Mouse (Mus musculus): ENCODE data around the gene Tmem161a. TPM values are rescaled to one million over a fixed set of nuclear protein-coding genes. Genes with fewer than 3 reads are reported as not detected.

Gene Tmem161a
- polyA plus RNA-seq, 1 experiment from 2014 or later: 47.5 TPM

- Histone ChIP-seq H3K9ac (ENCODE audit: low read depth, low read length) (no peak overlapping the region), H3K4me1 (ENCODE audit: control insufficient read depth, insufficient read depth, low read length) (peaks cover 13% of the 10 kb centered on the region), H3K27ac (ENCODE audit: low read depth, low read length) (no peak overlapping the region), H3K4me2 (replicated peaks; ENCODE audit: low read depth, low read length) (no peak overlapping the region), H3K4me3 (ENCODE audit: low read length) (no peak overlapping the region), H3K27me3 (ENCODE audit: control insufficient read depth, insufficient read depth, low read length) (no peaks in the 10 kb centered on the region), H3K9me3 (ENCODE audit: control insufficient read depth, low read length) (no peaks in the 10 kb centered on the region), H3K36me3 (ENCODE audit: control insufficient read depth, insufficient read depth, low read length) (peaks cover 37% of the 10 kb centered on the region)
- 91% methylated on average over 9 of the region's 9 CpGs for WGBS
- no peak for ATAC-seq (ENCODE audit: low FRiP score, low TSS enrichment)
Observed at GRCm38 (mm10) chr8:70134931-70135330, 37.2 kb upstream of the Tmem161a start.

- H3K9me3 ChIP-seq (ENCODE audit: control insufficient read depth, low read length): no peaks in the 10 kb centered on the region
- H3K27ac ChIP-seq (ENCODE audit: low read depth, low read length): no peak overlapping the region
- H3K9ac ChIP-seq (ENCODE audit: low read depth, low read length): no peak overlapping the region
- no peak for ATAC-seq (ENCODE audit: low FRiP score, low TSS enrichment)
- H3K4me3 ChIP-seq (ENCODE audit: low read length): no peak overlapping the region
- 83% methylated on average over 4 of the region's 4 CpGs for WGBS
- no peak overlapping the region for H3K4me2 ChIP-seq (replicated peaks; ENCODE audit: low read depth, low read length)
- no peaks in the 10 kb centered on the region for H3K27me3 ChIP-seq (ENCODE audit: control insufficient read depth, insufficient read depth, low read length)
- peaks cover 37% of the 10 kb centered on the region for H3K36me3 ChIP-seq (ENCODE audit: control insufficient read depth, insufficient read depth, low read length)
- H3K4me1 ChIP-seq (ENCODE audit: control insufficient read depth, insufficient read depth, low read length): peaks cover 23% of the 10 kb centered on the region
Observed at GRCm38 (mm10) chr8:70136591-70136990, 35.6 kb upstream of the Tmem161a start.

DNA sequence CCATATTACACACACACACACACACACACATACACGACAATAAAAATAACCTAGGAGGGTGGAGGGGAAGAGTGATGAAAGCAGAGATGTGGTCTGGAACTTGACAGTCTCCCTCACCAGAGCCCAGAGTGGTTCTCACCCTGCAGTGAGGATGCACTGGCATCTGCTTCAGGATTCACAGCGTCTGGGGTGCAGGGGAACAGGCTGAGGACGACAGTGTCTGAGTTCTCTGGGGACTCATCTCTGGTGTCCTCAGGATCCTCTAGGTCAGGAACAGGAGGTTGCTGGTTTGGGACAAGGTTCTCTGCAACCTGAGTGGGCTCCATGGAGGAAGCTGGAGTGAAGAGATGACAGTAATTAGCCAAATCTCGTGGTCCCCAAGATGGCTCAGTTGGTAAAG lies 34.3 kb upstream of the Tmem161a start:
- no peak for ATAC-seq (ENCODE audit: low FRiP score, low TSS enrichment)
- peaks cover 18% of the 10 kb centered on the region for H3K4me1 ChIP-seq (ENCODE audit: control insufficient read depth, insufficient read depth, low read length)
- H3K9me3 ChIP-seq (ENCODE audit: control insufficient read depth, low read length): no peaks in the 10 kb centered on the region
- H3K9ac ChIP-seq (ENCODE audit: low read depth, low read length): 0 out of 2 replicates have a peak overlapping the region, but pooled peaks have one; percentile 71
- H3K4me2 ChIP-seq (replicated peaks; ENCODE audit: low read depth, low read length): peak overlapping the region; percentile 66
- H3K4me3 ChIP-seq (ENCODE audit: low read length): peak overlapping the region; percentile 87
- H3K27me3 ChIP-seq (ENCODE audit: control insufficient read depth, insufficient read depth, low read length): no peaks in the 10 kb centered on the region
- no peak overlapping the region for H3K27ac ChIP-seq (ENCODE audit: low read depth, low read length)
- H3K36me3 ChIP-seq (ENCODE audit: control insufficient read depth, insufficient read depth, low read length): peaks cover 37% of the 10 kb centered on the region
- 86% methylated on average over 4 of the region's 4 CpGs for WGBS

DNA sequence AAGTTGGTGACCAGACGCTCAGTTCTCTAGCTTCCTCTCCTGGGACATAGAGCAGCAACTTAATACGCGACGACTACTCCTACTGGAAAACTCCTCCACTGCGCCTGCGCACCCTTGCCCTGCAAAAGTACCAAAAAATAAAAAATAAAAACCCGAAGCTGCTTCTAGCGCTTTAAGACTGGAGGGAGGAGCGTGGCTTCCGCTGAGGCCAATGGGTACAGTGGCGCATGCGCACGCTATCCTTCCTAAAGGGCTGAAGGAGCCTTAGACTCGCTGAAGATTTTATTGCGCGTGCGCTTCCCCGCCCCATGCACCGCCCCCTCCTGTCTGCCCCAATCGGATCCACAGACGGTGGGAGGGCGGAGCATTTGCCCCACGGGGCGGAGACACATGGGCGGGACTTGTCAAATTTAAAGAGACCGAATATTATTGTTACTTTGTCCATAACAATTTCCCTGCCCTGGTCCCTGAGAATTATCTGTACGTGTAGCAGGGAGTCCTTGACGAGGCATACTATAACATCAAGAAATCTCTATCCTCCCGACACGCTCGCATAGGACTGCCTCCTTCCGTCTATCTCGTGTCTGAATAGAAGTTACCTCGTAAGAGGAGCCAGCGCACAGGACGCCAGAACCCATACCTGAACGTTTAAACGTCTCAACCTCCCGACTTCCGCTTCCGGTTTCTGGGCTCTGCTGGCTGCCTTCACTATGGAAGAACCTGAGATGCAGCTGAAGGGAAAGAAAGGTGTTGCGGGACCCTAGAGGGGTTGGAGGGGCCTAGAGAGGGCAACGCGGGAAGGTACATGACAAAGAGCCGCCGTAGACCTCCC lies 32.9 kb upstream of the Tmem161a start, which contains the start of the genes Rfxank, Borcs8 and Mef2b:
Gene Rfxank (minus strand): TSS at position 129 of the 832 bp plus-strand sequence.
Gene Borcs8 (plus strand): TSS at position 474 of the 832 bp plus-strand sequence.
Gene Mef2b (plus strand): TSS at position 686 of the 832 bp plus-strand sequence.
- no peaks in the 10 kb centered on the region for H3K27me3 ChIP-seq (ENCODE audit: control insufficient read depth, insufficient read depth, low read length)
- H3K9ac ChIP-seq (ENCODE audit: low read depth, low read length): peak within 1 kb of the TSS; percentile 71
- peak; percentile 99 for ATAC-seq (ENCODE audit: low FRiP score, low TSS enrichment)
- H3K36me3 ChIP-seq (ENCODE audit: control insufficient read depth, insufficient read depth, low read length): peaks cover 35% of the 10 kb centered on the region
- peak within 1 kb of the TSS; percentile 77 for H3K27ac ChIP-seq (ENCODE audit: low read depth, low read length)
- under 1% methylated on average over 46 of the region's 46 CpGs for WGBS
- no peaks in the 10 kb centered on the region for H3K9me3 ChIP-seq (ENCODE audit: control insufficient read depth, low read length)
- peak within 1 kb of the TSS; percentile 87 for H3K4me3 ChIP-seq (ENCODE audit: low read length)
- H3K4me2 ChIP-seq (replicated peaks; ENCODE audit: low read depth, low read length): peak within 1 kb of the TSS; percentile 71
- H3K4me1 ChIP-seq (ENCODE audit: control insufficient read depth, insufficient read depth, low read length): peaks cover 18% of the 10 kb centered on the region

DNA sequence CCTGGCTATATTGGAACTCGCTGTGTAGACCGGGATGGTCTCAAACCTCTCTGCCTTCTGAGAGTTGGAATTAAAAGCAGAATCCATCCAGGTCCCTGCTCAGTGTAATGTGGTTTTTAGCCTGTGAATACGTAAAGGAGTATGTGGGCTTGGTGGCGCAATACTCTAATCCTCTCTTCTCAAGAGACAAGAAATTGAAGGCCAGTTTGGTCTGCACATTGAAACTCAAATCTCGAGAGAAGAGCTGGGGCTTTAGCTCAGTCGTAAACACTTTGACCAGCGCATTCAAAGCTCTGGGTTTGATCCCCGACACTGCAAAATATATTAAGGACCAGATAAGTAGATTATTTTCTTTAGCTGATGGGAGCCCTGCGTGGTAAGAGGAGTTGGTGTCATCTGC lies 32.2 kb upstream of the Tmem161a start:
- 5% methylated on average over 9 of the region's 9 CpGs for WGBS
- ATAC-seq (ENCODE audit: low FRiP score, low TSS enrichment): no peak

DNA sequence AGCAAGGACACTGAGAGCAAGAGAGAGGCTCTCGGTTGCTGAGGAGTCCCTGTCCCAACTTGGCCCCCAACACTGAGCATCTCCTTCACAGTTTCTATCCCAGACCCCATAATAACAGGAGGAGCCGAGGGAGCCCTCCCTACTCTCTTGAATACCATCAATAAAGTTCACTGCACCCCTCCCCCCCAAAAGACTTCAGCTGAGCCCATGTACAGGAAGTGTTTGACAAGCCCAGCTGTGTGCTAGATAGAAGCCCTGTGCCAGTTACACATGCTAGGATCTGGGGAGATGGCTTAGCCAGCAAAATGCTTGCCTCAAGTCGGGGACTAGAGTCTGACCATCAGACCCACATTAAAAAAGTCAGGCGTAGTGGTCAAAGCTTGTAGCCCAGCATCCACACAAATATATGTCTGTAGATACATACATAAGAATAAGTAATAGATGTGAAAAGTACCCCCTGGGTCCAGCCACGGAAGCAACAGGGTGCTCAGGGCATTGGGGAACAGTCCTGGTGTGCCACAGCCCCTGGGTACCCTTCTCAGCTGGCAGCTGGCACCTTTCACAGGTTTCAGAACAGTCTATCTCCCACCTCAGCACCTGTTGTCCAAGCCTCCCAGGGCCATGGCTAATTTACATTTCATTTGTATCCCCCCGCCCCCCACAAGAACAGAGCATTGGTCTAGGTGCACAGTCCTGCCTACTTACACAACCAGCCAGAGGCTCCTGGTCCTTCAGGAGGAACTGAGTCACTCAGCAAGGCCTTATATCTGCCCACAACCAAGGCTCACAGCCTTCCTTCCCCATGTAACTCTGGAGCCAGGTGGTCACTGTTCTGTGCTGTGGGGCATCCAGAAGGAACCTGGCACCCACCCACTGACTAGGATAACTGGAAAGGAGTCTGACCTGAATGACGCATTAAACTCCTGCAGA lies 24.2 kb upstream of the Tmem161a start:
- H3K27me3 ChIP-seq (ENCODE audit: control insufficient read depth, insufficient read depth, low read length): no peaks in the 10 kb centered on the region
- no peak overlapping the region for H3K9ac ChIP-seq (ENCODE audit: low read depth, low read length)
- H3K27ac ChIP-seq (ENCODE audit: low read depth, low read length): no peak overlapping the region
- WGBS: 80% methylated on average over 7 of the region's 7 CpGs
- H3K4me2 ChIP-seq (replicated peaks; ENCODE audit: low read depth, low read length): no peak overlapping the region
- H3K9me3 ChIP-seq (ENCODE audit: control insufficient read depth, low read length): no peaks in the 10 kb centered on the region
- no peak overlapping the region for H3K4me3 ChIP-seq (ENCODE audit: low read length)
- peaks cover 4% of the 10 kb centered on the region; the same call in 1 of the 2 replicates for H3K4me1 ChIP-seq (ENCODE audit: control insufficient read depth, insufficient read depth, low read length)
- no peak for ATAC-seq (ENCODE audit: low FRiP score, low TSS enrichment)
- H3K36me3 ChIP-seq (ENCODE audit: control insufficient read depth, insufficient read depth, low read length): peaks cover 29% of the 10 kb centered on the region

More for the DNA sequence above, 32.2 kb upstream of the Tmem161a start:
- Histone ChIP-seq H3K9ac (ENCODE audit: low read depth, low read length) (peak overlapping the region; percentile 70), H3K36me3 (ENCODE audit: control insufficient read depth, insufficient read depth, low read length) (peaks cover 32% of the 10 kb centered on the region), H3K9me3 (ENCODE audit: control insufficient read depth, low read length) (no peaks in the 10 kb centered on the region), H3K4me2 (replicated peaks; ENCODE audit: low read depth, low read length) (peak overlapping the region; percentile 71), H3K4me1 (ENCODE audit: control insufficient read depth, insufficient read depth, low read length) (peaks cover 18% of the 10 kb centered on the region), H3K4me3 (ENCODE audit: low read length) (peak overlapping the region; percentile 87), H3K27ac (ENCODE audit: low read depth, low read length) (peak overlapping the region; percentile 62; the same call in 1 of the 2 replicates), H3K27me3 (ENCODE audit: control insufficient read depth, insufficient read depth, low read length) (no peaks in the 10 kb centered on the region)

- Histone ChIP-seq H3K36me3 (ENCODE audit: control insufficient read depth, insufficient read depth, low read length) (peaks cover 17% of the 10 kb centered on the region), H3K27me3 (ENCODE audit: control insufficient read depth, insufficient read depth, low read length) (no peaks in the 10 kb centered on the region), H3K9me3 (ENCODE audit: control insufficient read depth, low read length) (no peaks in the 10 kb centered on the region), H3K4me3 (ENCODE audit: low read length) (no peak overlapping the region), H3K4me2 (replicated peaks; ENCODE audit: low read depth, low read length) (no peak overlapping the region), H3K27ac (ENCODE audit: low read depth, low read length) (no peak overlapping the region), H3K9ac (ENCODE audit: low read depth, low read length) (no peak overlapping the region), H3K4me1 (ENCODE audit: control insufficient read depth, insufficient read depth, low read length) (peaks cover 4% of the 10 kb centered on the region; the same call in 1 of the 2 replicates)
- WGBS: 12% methylated on average over 13 of the region's 13 CpGs
- peak; percentile 34 for ATAC-seq (ENCODE audit: low FRiP score, low TSS enrichment)
Observed at GRCm38 (mm10) chr8:70150158-70150557, 22.0 kb upstream of the Tmem161a start.

GRCm38 (mm10) chr8:70152537-70153257 lies 19.5 kb upstream of the Tmem161a start:
- no peaks in the 10 kb centered on the region for H3K9me3 ChIP-seq (ENCODE audit: control insufficient read depth, low read length)
- H3K27ac ChIP-seq (ENCODE audit: low read depth, low read length): no peak overlapping the region
- WGBS: 13% methylated on average over 22 of the region's 22 CpGs
- peak; percentile 95 for ATAC-seq (ENCODE audit: low FRiP score, low TSS enrichment)
- H3K9ac ChIP-seq (ENCODE audit: low read depth, low read length): no peak overlapping the region
- no peak overlapping the region for H3K4me3 ChIP-seq (ENCODE audit: low read length)
- no peak overlapping the region; the same call in 1 of the 2 replicates for H3K4me2 ChIP-seq (replicated peaks; ENCODE audit: low read depth, low read length)
- H3K36me3 ChIP-seq (ENCODE audit: control insufficient read depth, insufficient read depth, low read length): no peaks in the 10 kb centered on the region
- no peaks in the 10 kb centered on the region for H3K27me3 ChIP-seq (ENCODE audit: control insufficient read depth, insufficient read depth, low read length)
- H3K4me1 ChIP-seq (ENCODE audit: control insufficient read depth, insufficient read depth, low read length): peaks cover 4% of the 10 kb centered on the region; the same call in 1 of the 2 replicates

Data from kidney, embryonic 14.5 days (tissue).